Mouse (Mus musculus) stomach, embryonic 16.5 days (tissue): ENCODE measurements around the gene Fmo4. TPM values are rescaled to one million over a fixed set of nuclear protein-coding genes. Genes with fewer than 3 reads are reported as not detected.

ENCODE experiments used
- ATAC-seq: fragments of 200-750 bp; cut with Nextera tagmentation; 2 replicates; pipeline ENCODE4 v1.8.0; 2017; ENCODE audit warnings: moderate number of reproducible peaks, moderate TSS enrichment; ENCODE audit not compliant: insufficient read depth, low FRiP score
- H3K27ac ChIP-seq: fragments of 300-500 bp; sonication (generic); 2 replicates; pipeline ENCODE4 v1.5.1; 2014; ENCODE audit warnings: low read length
- H3K27me3 ChIP-seq: fragments of 300-500 bp; sonication (generic); 2 replicates; pipeline ENCODE4 v1.6.1; 2014; ENCODE audit warnings: low read length, control low read depth, mixed read lengths; ENCODE audit not compliant: control insufficient read depth, insufficient read depth
- H3K36me3 ChIP-seq: fragments of 300-500 bp; sonication (generic); 2 replicates; pipeline ENCODE4 v1.6.1; 2014; ENCODE audit warnings: low read length; ENCODE audit not compliant: control insufficient read depth, insufficient read depth
- H3K4me1 ChIP-seq: fragments of 300-500 bp; sonication (generic); 2 replicates; pipeline ENCODE4 v1.6.1; 2014; ENCODE audit warnings: low read length, control low read depth, mixed read lengths; ENCODE audit not compliant: control insufficient read depth, insufficient read depth
- H3K4me2 ChIP-seq: fragments of 300-500 bp; sonication (generic); 2 replicates; pipeline ENCODE4 v1.6.1; 2014; ENCODE audit warnings: low read depth, low read length, mixed read lengths
- H3K4me3 ChIP-seq: fragments of 300-500 bp; sonication (generic); replicated peaks from 2 replicates; pipeline ENCODE4 v1.5.1; 2014; ENCODE audit warnings: mild to moderate bottlenecking, low read length
- H3K9ac ChIP-seq: fragments of 300-500 bp; sonication (generic); 2 replicates; pipeline ENCODE4 v1.6.1; 2014; ENCODE audit warnings: low read length
- H3K9me3 ChIP-seq: fragments of 300-500 bp; sonication (generic); replicated peaks from 2 replicates; pipeline ENCODE4 v1.6.1; 2016; ENCODE audit warnings: low read length, control low read depth; ENCODE audit not compliant: control insufficient read depth
- WGBS: fragments of 180-500 bp; shearing (Covaris S2); extraction: QIAGEN DNeasy Blood & Tissue Kit; methylation state at CpG from one replicate; pipeline ENCODE4 v1.1.7; 2014; 5-methylcytosine and 5-hydroxymethylcytosine counted together
- polyA plus RNA-seq: library from polyadenylated mRNA; unstranded; fragments of >200 nt; fragmentation: Nextera tagmentation; extraction: Ambion mirVana; gene quantifications from 2 replicates; pipeline ENCODE4 v1.2.1, GENCODE M21; 2015

The Fmo4 gene
- polyA plus RNA-seq, 1 experiment from 2014 or later = 1.7 TPM

- H3K4me1 ChIP-seq = no peaks in the 10 kb centered on the region
- no peak overlapping the region for H3K9ac ChIP-seq
- H3K9me3 ChIP-seq = no peaks in the 10 kb centered on the region
- no peak overlapping the region for H3K4me3 ChIP-seq
- no peaks in the 10 kb centered on the region for H3K27me3 ChIP-seq
- no peak overlapping the region for H3K4me2 ChIP-seq
- 55% methylated on average over 4 of the region's 4 CpGs for WGBS
- H3K36me3 ChIP-seq = no peaks in the 10 kb centered on the region
- no peak for ATAC-seq
- no peak overlapping the region for H3K27ac ChIP-seq
Measured at GRCm38 (mm10) chr1:162773661-162774060, 40.1 kb downstream of the Fmo4 start.

GRCm38 (mm10) chr1:162771617-162772360 is 42.0 kb downstream of the Fmo4 start:
- WGBS = 59% methylated on average over 4 of the region's 4 CpGs

GRCm38 (mm10) chr1:162752009-162752408 is 61.8 kb downstream of the Fmo4 start:
- no peaks in the 10 kb centered on the region for H3K27me3 ChIP-seq
- no peaks in the 10 kb centered on the region for H3K9me3 ChIP-seq
- 84% methylated on average over 6 of the region's 6 CpGs for WGBS
- no peak overlapping the region for H3K4me3 ChIP-seq
- H3K27ac ChIP-seq = no peak overlapping the region
- no peak overlapping the region for H3K9ac ChIP-seq
- no peak for ATAC-seq
- H3K4me2 ChIP-seq = no peak overlapping the region
- no peaks in the 10 kb centered on the region for H3K36me3 ChIP-seq
- H3K4me1 ChIP-seq = no peaks in the 10 kb centered on the region

More at GRCm38 (mm10) chr1:162771617-162772360, 42.0 kb downstream of the Fmo4 start:
- no peak for ATAC-seq
- Histone ChIP-seq H3K4me2 (no peak overlapping the region), H3K4me1 (no peaks in the 10 kb centered on the region), H3K9me3 (no peaks in the 10 kb centered on the region), H3K27me3 (no peaks in the 10 kb centered on the region), H3K9ac (no peak overlapping the region), H3K36me3 (no peaks in the 10 kb centered on the region), H3K4me3 (no peak overlapping the region), H3K27ac (no peak overlapping the region)

- Histone ChIP-seq H3K4me3 (no peak overlapping the region), H3K9me3 (no peaks in the 10 kb centered on the region), H3K4me2 (no peak overlapping the region), H3K4me1 (no peaks in the 10 kb centered on the region), H3K27ac (no peak overlapping the region), H3K36me3 (no peaks in the 10 kb centered on the region), H3K27me3 (no peaks in the 10 kb centered on the region), H3K9ac (no peak overlapping the region)
- WGBS = 54% methylated on average over 7 of the region's 7 CpGs
- no peak for ATAC-seq
Measured at GRCm38 (mm10) chr1:162749607-162750006, 64.2 kb downstream of the Fmo4 start.

GRCm38 (mm10) chr1:162748761-162749160 is 65.0 kb downstream of the Fmo4 start:
- Histone ChIP-seq H3K4me2 (no peak overlapping the region), H3K9me3 (no peaks in the 10 kb centered on the region), H3K4me1 (no peaks in the 10 kb centered on the region), H3K36me3 (no peaks in the 10 kb centered on the region), H3K4me3 (no peak overlapping the region), H3K9ac (no peak overlapping the region), H3K27me3 (no peaks in the 10 kb centered on the region), H3K27ac (no peak overlapping the region)
- no peak for ATAC-seq
- whole genome bisulfite sequencing = 67% methylated on average over 5 of the region's 5 CpGs

Other genes starting within 250 kb of the Fmo4 start
- gene Vamp4, start 243.5 kb downstream of the Fmo4 start, polyA plus RNA-seq = 48.2 and 56.4 TPM in 2 replicates
- not detected in 2 replicates for gene Myoc, start 174.8 kb downstream of the Fmo4 start, polyA plus RNA-seq
- not detected in 2 replicates for gene Myocos, start 155.8 kb downstream of the Fmo4 start, polyA plus RNA-seq
- 104 and 105 TPM in 2 replicates for gene Prrc2c, start 73.4 kb downstream of the Fmo4 start, polyA plus RNA-seq
- gene Fmo1, start 52.6 kb upstream of the Fmo4 start, polyA plus RNA-seq = 23.2 and 29.0 TPM in 2 replicates
- gene Fmo2, start 84.8 kb upstream of the Fmo4 start, polyA plus RNA-seq = 8.2 and 8.5 TPM in 2 replicates
- gene Fmo6, start 123.5 kb upstream of the Fmo4 start, polyA plus RNA-seq = not detected in 2 replicates
- gene Fmo3, start 170.6 kb upstream of the Fmo4 start, polyA plus RNA-seq = 0.06 and 0.11 TPM in 2 replicates